Mouse (Mus musculus): Measurements from ENCODE around the gene Eif2d.
A peak's percentile ranks its signal among the peaks of the same experiment; 100 is the strongest.

The Eif2d gene

GRCm38 (mm10) chr1:131153018-131153629 is at the start of gene Eif2d:
Eif2d (plus strand) TSS chr1:131153181.
- peak; percentile 91 to 95 for DNase-seq

GRCm38 (mm10) chr1:131103776-131104424 is 49.1 kb upstream of the Eif2d start:
- DNase-seq, result no peak

GRCm38 (mm10) chr1:131107575-131108308 is 45.2 kb upstream of the Eif2d start:
- peak; percentile 45 to 70 for DNase-seq

- peak in 1 of 2 experiments; percentile 41 for DNase-seq
These were observed 42.4 kb upstream of the Eif2d start for GRCm38 (mm10) chr1:131110525-131111106.

GRCm38 (mm10) chr1:131112576-131112975 is 40.4 kb upstream of the Eif2d start:
- peak; percentile 80 to 82 for DNase-seq

GRCm38 (mm10) chr1:131115932-131116331 is 37.0 kb upstream of the Eif2d start:
- DNase-seq, result peak; percentile 63 to 84

GRCm38 (mm10) chr1:131116430-131117011 is 36.5 kb upstream of the Eif2d start:
- no peak for DNase-seq

GRCm38 (mm10) chr1:131118530-131118929 is 34.5 kb upstream of the Eif2d start:
- DNase-seq, result no peak

GRCm38 (mm10) chr1:131119026-131119425 is 34.0 kb upstream of the Eif2d start:
- DNase-seq, result peak in 1 of 2 experiments; percentile 70

GRCm38 (mm10) chr1:131121987-131122386 is 31.0 kb upstream of the Eif2d start:
- peak in 1 of 2 experiments; percentile 67 for DNase-seq

GRCm38 (mm10) chr1:131123522-131124265 is 29.3 kb upstream of the Eif2d start:
- DNase-seq, result no peak

- no peak for DNase-seq
These were observed 26.8 kb upstream of the Eif2d start for GRCm38 (mm10) chr1:131125987-131126744.

GRCm38 (mm10) chr1:131134231-131134630 is 18.8 kb upstream of the Eif2d start:
- no peak for DNase-seq

- DNase-seq, result peak; percentile 74 to 76
These were observed 17.9 kb upstream of the Eif2d start for GRCm38 (mm10) chr1:131134942-131135522.

- DNase-seq, result no peak
These were observed 16.9 kb upstream of the Eif2d start for GRCm38 (mm10) chr1:131135960-131136629.

GRCm38 (mm10) chr1:131137111-131137510 is 15.9 kb upstream of the Eif2d start:
- DNase-seq, result no peak

- no peak for DNase-seq
These were observed 15.3 kb upstream of the Eif2d start for GRCm38 (mm10) chr1:131137717-131138118.

GRCm38 (mm10) chr1:131138191-131139016 is 14.6 kb upstream of the Eif2d start, which contains the start of gene Dyrk3:
Dyrk3 (minus strand) TSS chr1:131138340.
- peak; percentile 93 to 95 for DNase-seq

Data from kidney, postnatal 36 days (tissue).